In genomic region chr1:134196386-134196785, GRCm38 (mm10) we compare ENCODE assay signal across 8 mouse cellular contexts. TPM values are rescaled to one million over a fixed set of nuclear protein-coding genes. Genes with fewer than 3 reads are reported as not detected.
A peak's percentile ranks its signal among the peaks of the same experiment; 100 is the strongest.
DNase-seq lines count a peak whose midpoint lies in the region; ATAC-seq and TF ChIP-seq lines count a peak whose summit lies in the region.

No protein-coding gene starts in this region.

- no peaks in the 10 kb centered on the region for H3K4me1 ChIP-seq in forebrain, embryonic 11.5 days (replicated peaks; ENCODE audit: control insufficient read depth, insufficient read depth, low read length)
- peaks cover 14% of the 10 kb centered on the region for H3K4me1 ChIP-seq in forebrain, embryonic 12.5 days
- peaks cover 18% of the 10 kb centered on the region for H3K4me1 ChIP-seq in bone marrow macrophage, adult 2 months (ENCODE audit: control insufficient read depth, insufficient read depth, low read length)
- peaks cover 20% of the 10 kb centered on the region for H3K4me1 ChIP-seq in intestine, embryonic 16.5 days (ENCODE audit: control insufficient read depth, insufficient read depth, low read length)
- peaks cover 14% of the 10 kb centered on the region for H3K4me1 ChIP-seq in stomach, embryonic 16.5 days (ENCODE audit: control insufficient read depth, insufficient read depth, low read length)

- no peak for ATAC-seq in forebrain, embryonic 11.5 days (replicated peaks; ENCODE audit: low FRiP score)
- ATAC-seq in forebrain, embryonic 12.5 days (ENCODE audit: low FRiP score) = no peak
- ATAC-seq in intestine, embryonic 16.5 days = peak; percentile 48
- peak; percentile 94 for ATAC-seq in monocyte, adult 5-6 weeks (replicated peaks; ENCODE audit: insufficient number of reproducible peaks, low FRiP score, low TSS enrichment, poor library complexity, severe bottlenecking)
- ATAC-seq in stomach, embryonic 16.5 days (ENCODE audit: insufficient read depth, low FRiP score) = peak; percentile 41; the same call in 1 of the 2 replicates

- intact Hi-C loops in gastrocnemius, adult 2 months (cut with DNase I) = loop anchor here (1.0 to 2.0 kb wide), 3 partner anchors 48 to 134 kb away; no protein-coding TSS in a partner anchor
- intact Hi-C loops in left cerebral cortex, postnatal 36 days (cut with DNase I) = loop anchor here (5.0 kb wide), 2 partner anchors 44 to 136 kb away; partner anchors contain the start of gene Ppfia4

- no peak overlapping the region for H3K4me2 ChIP-seq in forebrain, embryonic 11.5 days (ENCODE audit: low read depth, low read length, severe bottlenecking)
- no peak overlapping the region for H3K4me2 ChIP-seq in forebrain, embryonic 12.5 days
- no peak overlapping the region for H3K4me2 ChIP-seq in intestine, embryonic 16.5 days (ENCODE audit: low read depth, low read length)
- no peak overlapping the region for H3K4me2 ChIP-seq in stomach, embryonic 16.5 days (ENCODE audit: low read depth, low read length)

- no peak overlapping the region for H3K27ac ChIP-seq in forebrain, embryonic 11.5 days (ENCODE audit: low read depth, low read length)
- no peak overlapping the region for H3K27ac ChIP-seq in forebrain, embryonic 12.5 days
- H3K27ac ChIP-seq in bone marrow macrophage, adult 2 months (ENCODE audit: insufficient read depth, low read depth, low read length) = peak overlapping the region; percentile 68
- H3K27ac ChIP-seq in gastrocnemius, adult 2 months = peak overlapping the region; percentile 93
- H3K27ac ChIP-seq in intestine, embryonic 16.5 days (ENCODE audit: low read length) = no peak overlapping the region
- peak overlapping the region; percentile 54; the same call in 1 of the 2 replicates for H3K27ac ChIP-seq in stomach, embryonic 16.5 days (ENCODE audit: low read length)

- peak; percentile 60 for DNase-seq in forebrain, embryonic 11.5 days (ENCODE audit: low spot score)
- peak; percentile 88 for DNase-seq in gastrocnemius, adult 2 months
- DNase-seq in left cerebral cortex, postnatal 36 days (ENCODE audit: low spot score in 2 of 2) = peak; percentile 76 to 80

- TF ChIP-seq CTCF in bone marrow macrophage, adult 2 months (IDR thresholded peaks at IDR 0.05; ENCODE audit: low read depth, low read length) = peak; percentile 83
- TF ChIP-seq CTCF in gastrocnemius, adult 2 months (IDR thresholded peaks at IDR 0.05) = peak; percentile 94

- H3K27me3 ChIP-seq in forebrain, embryonic 11.5 days (ENCODE audit: control insufficient read depth, insufficient read depth, low read length) = no peaks in the 10 kb centered on the region
- no peaks in the 10 kb centered on the region for H3K27me3 ChIP-seq in forebrain, embryonic 12.5 days
- no peaks in the 10 kb centered on the region for H3K27me3 ChIP-seq in intestine, embryonic 16.5 days (replicated peaks; ENCODE audit: control insufficient read depth, insufficient read depth, low read length)
- no peaks in the 10 kb centered on the region for H3K27me3 ChIP-seq in stomach, embryonic 16.5 days (ENCODE audit: control insufficient read depth, insufficient read depth, low read length)

- no peaks in the 10 kb centered on the region for H3K36me3 ChIP-seq in forebrain, embryonic 11.5 days (ENCODE audit: control insufficient read depth, insufficient read depth, low read length)
- no peaks in the 10 kb centered on the region for H3K36me3 ChIP-seq in forebrain, embryonic 12.5 days (replicated peaks)
- no peaks in the 10 kb centered on the region for H3K36me3 ChIP-seq in intestine, embryonic 16.5 days (ENCODE audit: control insufficient read depth, insufficient read depth, low read length)
- H3K36me3 ChIP-seq in stomach, embryonic 16.5 days (ENCODE audit: control insufficient read depth, insufficient read depth, low read length) = no peaks in the 10 kb centered on the region

- no peak overlapping the region for H3K9ac ChIP-seq in forebrain, embryonic 11.5 days (ENCODE audit: low read length)
- H3K9ac ChIP-seq in forebrain, embryonic 12.5 days = no peak overlapping the region
- H3K9ac ChIP-seq in intestine, embryonic 16.5 days (ENCODE audit: low read depth, low read length) = peak overlapping the region; percentile 40; the same call in 1 of the 2 replicates
- no peak overlapping the region for H3K9ac ChIP-seq in stomach, embryonic 16.5 days (ENCODE audit: low read length)

- no peak for TF ChIP-seq POLR2A in bone marrow macrophage, adult 2 months (IDR thresholded peaks at IDR 0.05; ENCODE audit: borderline replicate concordance, low read depth, low read length)

- H3K4me3 ChIP-seq in forebrain, embryonic 11.5 days (ENCODE audit: low read depth, low read length) = no peak overlapping the region
- H3K4me3 ChIP-seq in forebrain, embryonic 12.5 days (replicated peaks) = no peak overlapping the region
- H3K4me3 ChIP-seq in bone marrow macrophage, adult 2 months (ENCODE audit: insufficient read depth, low read length) = peak overlapping the region; percentile 61
- peak overlapping the region; percentile 74 for H3K4me3 ChIP-seq in gastrocnemius, adult 2 months
- H3K4me3 ChIP-seq in intestine, embryonic 16.5 days (ENCODE audit: low read length) = no peak overlapping the region
- H3K4me3 ChIP-seq in stomach, embryonic 16.5 days (replicated peaks; ENCODE audit: low read length) = no peak overlapping the region

- H3K9me3 ChIP-seq in forebrain, embryonic 11.5 days (ENCODE audit: control insufficient read depth, low read length) = no peaks in the 10 kb centered on the region
- no peaks in the 10 kb centered on the region for H3K9me3 ChIP-seq in forebrain, embryonic 12.5 days
- H3K9me3 ChIP-seq in intestine, embryonic 16.5 days (ENCODE audit: control insufficient read depth, low read length) = no peaks in the 10 kb centered on the region
- H3K9me3 ChIP-seq in stomach, embryonic 16.5 days (replicated peaks; ENCODE audit: control insufficient read depth, low read length) = no peaks in the 10 kb centered on the region

- WGBS in forebrain, embryonic 11.5 days = 64% methylated on average over 4 of the region's 4 CpGs
- 76% methylated on average over 4 of the region's 4 CpGs for WGBS in forebrain, embryonic 12.5 days
- 65% methylated on average over 4 of the region's 4 CpGs for WGBS in intestine, embryonic 16.5 days
- 62% methylated on average over 4 of the region's 4 CpGs for WGBS in stomach, embryonic 16.5 days

RNA-seq across cellular contexts. Expression of gene Mybph, which starts 3.1 kb away (rescaled TPM):
- polyA plus RNA-seq in forebrain, embryonic 11.5 days (2014; fragmentation: Nextera tagmentation; extraction: Ambion mirVana) = not detected in 2 replicates
- 0.15 and 0.34 TPM in 2 replicates for polyA plus RNA-seq in forebrain, embryonic 12.5 days (2016; fragmentation: Nextera tagmentation; extraction: Ambion mirVana)
- polyA plus RNA-seq in bone marrow macrophage, adult 2 months (2012; ENCODE audit: insufficient read depth, insufficient read length, missing spikeins) = not detected in 2 replicates
- 100 to 1,000 TPM; 192 to 318 TPM for total RNA-seq in gastrocnemius, adult 2 months (2021)
- polyA plus RNA-seq in intestine, embryonic 16.5 days (2015; fragmentation: Nextera tagmentation; extraction: Ambion mirVana) = 0.17 and 0.24 TPM in 2 replicates
- total RNA-seq in left cerebral cortex, postnatal 36 days (2021) = under 1 TPM in 1 of 2 experiments, not detected in 1; 0.27 TPM
- total RNA-seq in monocyte, adult 5-6 weeks (2017) = not detected in 3 replicates
- 0.35 and 9.0 TPM in 2 replicates for polyA plus RNA-seq in stomach, embryonic 16.5 days (2015; fragmentation: Nextera tagmentation; extraction: Ambion mirVana)

RNA-seq across cellular contexts. Expression of gene Chil1, which starts 14.4 kb away (rescaled TPM):
- polyA plus RNA-seq in forebrain, embryonic 11.5 days (2014; fragmentation: Nextera tagmentation; extraction: Ambion mirVana) = 0.27 and 0.65 TPM in 2 replicates
- 1.9 and 2.5 TPM in 2 replicates for polyA plus RNA-seq in forebrain, embryonic 12.5 days (2016; fragmentation: Nextera tagmentation; extraction: Ambion mirVana)
- polyA plus RNA-seq in bone marrow macrophage, adult 2 months (2012; ENCODE audit: insufficient read depth, insufficient read length, missing spikeins) = not detected in 2 replicates
- total RNA-seq in gastrocnemius, adult 2 months (2021) = 1 to 10 TPM; 1.8 to 6.9 TPM
- polyA plus RNA-seq in intestine, embryonic 16.5 days (2015; fragmentation: Nextera tagmentation; extraction: Ambion mirVana) = 0.43 and 0.57 TPM in 2 replicates
- 10 to 100 TPM; 12.0 to 12.4 TPM for total RNA-seq in left cerebral cortex, postnatal 36 days (2021)
- 0.48 TPM in 1 of 3 replicates, not detected in the others for total RNA-seq in monocyte, adult 5-6 weeks (2017)
- polyA plus RNA-seq in stomach, embryonic 16.5 days (2015; fragmentation: Nextera tagmentation; extraction: Ambion mirVana) = 3.6 and 4.9 TPM in 2 replicates

RNA-seq across cellular contexts. Expression of gene Adora1, which starts 38.8 kb away (rescaled TPM):
- polyA plus RNA-seq in forebrain, embryonic 11.5 days (2014; fragmentation: Nextera tagmentation; extraction: Ambion mirVana) = 0.59 and 0.84 TPM in 2 replicates
- polyA plus RNA-seq in forebrain, embryonic 12.5 days (2016; fragmentation: Nextera tagmentation; extraction: Ambion mirVana) = 1.4 and 1.8 TPM in 2 replicates
- polyA plus RNA-seq in bone marrow macrophage, adult 2 months (2012; ENCODE audit: insufficient read depth, insufficient read length, missing spikeins) = not detected in 2 replicates
- total RNA-seq in gastrocnemius, adult 2 months (2021) = under 1 TPM; 0.20 to 0.31 TPM
- polyA plus RNA-seq in intestine, embryonic 16.5 days (2015; fragmentation: Nextera tagmentation; extraction: Ambion mirVana) = 6.8 and 8.2 TPM in 2 replicates
- total RNA-seq in left cerebral cortex, postnatal 36 days (2021) = 100 to 1,000 TPM; 175 to 206 TPM
- not detected in 3 replicates for total RNA-seq in monocyte, adult 5-6 weeks (2017)
- polyA plus RNA-seq in stomach, embryonic 16.5 days (2015; fragmentation: Nextera tagmentation; extraction: Ambion mirVana) = 15.3 and 22.3 TPM in 2 replicates

Comparison
In these comparisons a context has a peak if more than half of its experiments do, and no peak if none do; other contexts are left out.
1. ATAC-seq: peak in intestine, embryonic 16.5 days (single experiment), monocyte, adult 5-6 weeks (single experiment) and stomach, embryonic 16.5 days (single experiment); none in forebrain, embryonic 11.5 days (single experiment) and forebrain, embryonic 12.5 days (single experiment).
2. H3K27ac ChIP-seq: peak in bone marrow macrophage, adult 2 months (single experiment), gastrocnemius, adult 2 months (single experiment) and stomach, embryonic 16.5 days (single experiment); none in forebrain, embryonic 11.5 days (single experiment), forebrain, embryonic 12.5 days (single experiment) and intestine, embryonic 16.5 days (single experiment).
3. H3K4me3 ChIP-seq: peak in bone marrow macrophage, adult 2 months (single experiment) and gastrocnemius, adult 2 months (single experiment); none in forebrain, embryonic 11.5 days (single experiment), forebrain, embryonic 12.5 days (single experiment), intestine, embryonic 16.5 days (single experiment) and stomach, embryonic 16.5 days (single experiment).
4. Peak in every context shown above with its lines, with median percentiles within 50 percentile points of each other: DNase-seq.